Mouse (Mus musculus): ENCODE measurements around the gene Ptchd1.

Gene Ptchd1

GRCm38 (mm10) chrX:155623701-155624281 is at the start of gene Ptchd1:
Gene Ptchd1, minus strand, starts transcription at chrX:155623814.
- no peak for DNase-seq (ENCODE audit: low spot score in 2 of 2)

GRCm38 (mm10) chrX:155657971-155658370 is 34.4 kb upstream of the Ptchd1 start:
- DNase-seq (ENCODE audit: low spot score in 2 of 2), result no peak

- no peak for DNase-seq (ENCODE audit: low spot score in 2 of 2)
These were observed 22.4 kb upstream of the Ptchd1 start for GRCm38 (mm10) chrX:155645975-155646374.

- no peak for DNase-seq (ENCODE audit: low spot score in 2 of 2)
These were observed 20.4 kb upstream of the Ptchd1 start for GRCm38 (mm10) chrX:155643975-155644374.

- no peak for DNase-seq (ENCODE audit: low spot score in 2 of 2)
These were observed 2.1 kb upstream of the Ptchd1 start for GRCm38 (mm10) chrX:155625671-155626196.

GRCm38 (mm10) chrX:155624895-155625294 is 1.3 kb upstream of the Ptchd1 start:
- no peak for DNase-seq (ENCODE audit: low spot score in 2 of 2)

- no peak for DNase-seq (ENCODE audit: low spot score in 2 of 2)
These were observed 777 bp upstream of the Ptchd1 start, which contains the start of gene Gm15155 for GRCm38 (mm10) chrX:155624341-155624841. Gene Gm15155, plus strand, starts transcription at chrX:155624741.

GRCm38 (mm10) chrX:155622961-155623599 is 534 bp downstream of the Ptchd1 start:
- DNase-seq (ENCODE audit: low spot score in 2 of 2), result no peak

- no peak for DNase-seq (ENCODE audit: low spot score in 2 of 2)
These were observed 1.1 kb downstream of the Ptchd1 start for GRCm38 (mm10) chrX:155622527-155622926.

- no peak for DNase-seq (ENCODE audit: low spot score in 2 of 2)
These were observed 22.4 kb downstream of the Ptchd1 start for GRCm38 (mm10) chrX:155601196-155601595.

GRCm38 (mm10) chrX:155596390-155596789 is 27.2 kb downstream of the Ptchd1 start:
- no peak for DNase-seq (ENCODE audit: low spot score in 2 of 2)

GRCm38 (mm10) chrX:155594685-155595084 is 28.9 kb downstream of the Ptchd1 start:
- DNase-seq (ENCODE audit: low spot score in 2 of 2), result no peak

- DNase-seq (ENCODE audit: low spot score in 2 of 2), result no peak
These were observed 31.1 kb downstream of the Ptchd1 start for GRCm38 (mm10) chrX:155592467-155592866.

GRCm38 (mm10) chrX:155591490-155591889 is 32.1 kb downstream of the Ptchd1 start:
- no peak for DNase-seq (ENCODE audit: low spot score in 2 of 2)

- no peak for DNase-seq (ENCODE audit: low spot score in 2 of 2)
These were observed 39.0 kb downstream of the Ptchd1 start for GRCm38 (mm10) chrX:155584586-155584985.

- DNase-seq (ENCODE audit: low spot score in 2 of 2), result no peak
These were observed 43.8 kb downstream of the Ptchd1 start for GRCm38 (mm10) chrX:155579791-155580190.

- DNase-seq (ENCODE audit: low spot score in 2 of 2), result no peak
These were observed 51.2 kb downstream of the Ptchd1 start for GRCm38 (mm10) chrX:155572396-155572795.

- DNase-seq (ENCODE audit: low spot score in 2 of 2), result no peak
These were observed 79.8 kb downstream of the Ptchd1 start for GRCm38 (mm10) chrX:155543780-155544179.

All from natural killer cell, adult 2 months (primary cell).